Mouse (Mus musculus): ENCODE results near the gene Cyp11a1.

DNA sequence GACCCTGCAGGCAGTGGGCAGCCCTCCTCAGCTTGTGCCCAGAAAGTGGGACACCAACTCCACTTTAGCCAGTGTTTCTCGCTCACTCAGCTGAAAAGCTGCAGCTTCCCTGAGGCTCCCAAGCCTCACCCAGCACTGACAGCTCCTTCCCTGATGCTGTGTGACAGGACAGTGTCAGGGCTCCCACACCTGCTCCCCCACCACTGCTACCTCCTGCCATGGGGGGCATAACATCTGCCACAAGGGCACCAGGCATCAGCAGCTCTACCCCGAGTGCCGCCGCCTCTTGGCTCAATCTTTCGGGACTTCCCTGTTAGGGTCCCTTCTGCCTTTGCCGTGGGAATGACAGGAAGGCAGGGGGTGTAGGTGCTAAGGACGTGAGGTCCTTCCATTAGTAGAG, 19.9 kb upstream of the Cyp11a1 start:
- TF ChIP-seq CTCF (IDR thresholded peaks at IDR 0.05; ENCODE audit: low read depth): no peak
- no peak for TF ChIP-seq EP300 (optimal IDR thresholded peaks at IDR 0.05)

All from stomach, postnatal 0 days (tissue).